Mouse (Mus musculus) stomach, embryonic 16.5 days (tissue): Measurements from ENCODE around the gene Fthl17b. TPM values are rescaled to one million over a fixed set of nuclear protein-coding genes. Genes with fewer than 3 reads are reported as not detected.
A peak's percentile ranks its signal among the peaks of the same experiment; 100 is the strongest.
"Not testable (repeated sequence)": the region's sequence is repeated elsewhere in the genome, so short reads cannot be mapped to it uniquely, and the experiment has no call there.

Source experiments
- ATAC-seq: fragments of 200-750 bp; cut with Nextera tagmentation; 2 replicates; pipeline ENCODE4 v1.8.0; 2017; ENCODE audit warnings: moderate number of reproducible peaks, moderate TSS enrichment; ENCODE audit not compliant: insufficient read depth, low FRiP score
- H3K27ac ChIP-seq: fragments of 300-500 bp; sonication (generic); 2 replicates; pipeline ENCODE4 v1.5.1; 2014; ENCODE audit warnings: low read length
- H3K27me3 ChIP-seq: fragments of 300-500 bp; sonication (generic); 2 replicates; pipeline ENCODE4 v1.6.1; 2014; ENCODE audit warnings: low read length, control low read depth, mixed read lengths; ENCODE audit not compliant: control insufficient read depth, insufficient read depth
- H3K36me3 ChIP-seq: fragments of 300-500 bp; sonication (generic); 2 replicates; pipeline ENCODE4 v1.6.1; 2014; ENCODE audit warnings: low read length; ENCODE audit not compliant: control insufficient read depth, insufficient read depth
- H3K4me1 ChIP-seq: fragments of 300-500 bp; sonication (generic); 2 replicates; pipeline ENCODE4 v1.6.1; 2014; ENCODE audit warnings: low read length, control low read depth, mixed read lengths; ENCODE audit not compliant: control insufficient read depth, insufficient read depth
- H3K4me2 ChIP-seq: fragments of 300-500 bp; sonication (generic); 2 replicates; pipeline ENCODE4 v1.6.1; 2014; ENCODE audit warnings: low read depth, low read length, mixed read lengths
- H3K4me3 ChIP-seq: fragments of 300-500 bp; sonication (generic); replicated peaks from 2 replicates; pipeline ENCODE4 v1.5.1; 2014; ENCODE audit warnings: mild to moderate bottlenecking, low read length
- H3K9ac ChIP-seq: fragments of 300-500 bp; sonication (generic); 2 replicates; pipeline ENCODE4 v1.6.1; 2014; ENCODE audit warnings: low read length
- H3K9me3 ChIP-seq: fragments of 300-500 bp; sonication (generic); replicated peaks from 2 replicates; pipeline ENCODE4 v1.6.1; 2016; ENCODE audit warnings: low read length, control low read depth; ENCODE audit not compliant: control insufficient read depth
- WGBS: fragments of 180-500 bp; shearing (Covaris S2); extraction: QIAGEN DNeasy Blood & Tissue Kit; methylation state at CpG from one replicate; pipeline ENCODE4 v1.1.7; 2014; 5-methylcytosine and 5-hydroxymethylcytosine counted together
- polyA plus RNA-seq: library from polyadenylated mRNA; unstranded; fragments of >200 nt; fragmentation: Nextera tagmentation; extraction: Ambion mirVana; gene quantifications from 2 replicates; pipeline ENCODE4 v1.2.1, GENCODE M21; 2015

Fthl17b gene
- not detected in 2 replicates for polyA plus RNA-seq

DNA sequence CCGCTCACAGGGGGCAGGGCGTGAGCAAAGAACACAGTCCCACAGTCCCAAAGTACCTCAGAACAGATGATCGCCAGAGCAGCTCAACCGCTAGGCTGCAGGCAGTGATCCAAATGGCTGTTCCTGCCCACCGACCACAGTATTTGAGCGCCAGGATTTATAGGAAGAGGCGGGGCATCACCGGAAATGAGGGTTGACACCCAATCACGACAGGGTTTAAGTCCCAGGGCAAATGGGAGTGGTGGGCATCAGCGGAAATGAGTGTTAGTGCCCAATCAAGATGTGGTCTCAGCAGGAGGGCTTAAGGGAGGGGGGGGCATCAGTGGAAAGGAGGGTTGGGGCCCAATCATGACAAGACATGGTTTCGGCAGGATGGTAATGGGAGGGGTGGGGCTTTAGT lies at the start of gene Fthl17b:
TSS of gene Fthl17b (minus strand) at position 101 of the 400 bp plus-strand sequence.
- 96% methylated on average over 3 of the region's 11 CpGs for WGBS
- not testable (repeated sequence) for H3K27me3 ChIP-seq, H3K4me1 ChIP-seq, H3K9me3 ChIP-seq, H3K9ac ChIP-seq, H3K36me3 ChIP-seq, H3K4me2 ChIP-seq, ATAC-seq, H3K27ac ChIP-seq, H3K4me3 ChIP-seq

DNA sequence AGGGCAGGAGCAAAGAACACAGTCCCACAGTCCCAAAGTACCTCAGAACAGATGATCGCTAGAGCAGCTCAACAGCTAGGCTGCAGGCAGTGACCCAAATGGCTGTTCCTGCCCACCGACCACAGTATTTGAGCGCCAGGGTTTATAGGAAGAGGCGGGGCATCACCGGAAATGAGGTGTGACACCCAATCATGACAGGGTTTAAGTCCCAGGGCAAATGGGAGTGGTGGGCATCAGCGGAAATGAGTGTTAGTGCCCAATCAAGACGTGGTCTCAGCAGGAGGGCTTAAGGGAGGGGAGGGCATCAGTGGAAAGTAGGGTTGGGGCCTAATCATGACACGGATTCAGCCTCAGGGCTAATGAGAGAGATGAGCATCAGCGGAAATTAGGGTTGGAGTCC lies 23.9 kb upstream of the Fthl17b start, which contains the start of gene Fthl17d:
TSS of gene Fthl17d (minus strand) at position 101 of the 400 bp plus-strand sequence.
- H3K36me3 ChIP-seq, H3K4me2 ChIP-seq, H3K9ac ChIP-seq, H3K4me1 ChIP-seq, H3K4me3 ChIP-seq, H3K9me3 ChIP-seq, H3K27me3 ChIP-seq, ATAC-seq, H3K27ac ChIP-seq: not testable (repeated sequence)
- no CpG with 5 or more reads among the region's 9 CpGs for WGBS

DNA sequence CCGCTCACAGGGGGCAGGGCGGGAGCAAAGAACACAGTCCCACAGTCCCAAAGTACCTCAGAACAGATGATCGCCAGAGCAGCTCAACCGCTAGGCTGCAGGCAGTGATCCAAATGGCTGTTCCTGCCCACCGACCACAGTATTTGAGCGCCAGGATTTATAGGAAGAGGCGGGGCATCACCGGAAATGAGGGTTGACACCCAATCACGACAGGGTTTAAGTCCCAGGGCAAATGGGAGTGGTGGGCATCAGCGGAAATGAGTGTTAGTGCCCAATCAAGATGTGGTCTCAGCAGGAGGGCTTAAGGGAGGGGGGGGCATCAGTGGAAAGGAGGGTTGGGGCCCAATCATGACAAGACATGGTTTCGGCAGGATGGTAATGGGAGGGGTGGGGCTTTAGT lies 13.7 kb upstream of the Fthl17b start, which contains the start of gene Fthl17c:
TSS of gene Fthl17c (minus strand) at position 101 of the 400 bp plus-strand sequence.
- not testable (repeated sequence) for H3K27me3 ChIP-seq, H3K36me3 ChIP-seq, ATAC-seq, H3K9me3 ChIP-seq, H3K9ac ChIP-seq, H3K4me2 ChIP-seq, H3K27ac ChIP-seq, H3K4me1 ChIP-seq, H3K4me3 ChIP-seq
- WGBS = no CpG with 5 or more reads among the region's 11 CpGs

DNA sequence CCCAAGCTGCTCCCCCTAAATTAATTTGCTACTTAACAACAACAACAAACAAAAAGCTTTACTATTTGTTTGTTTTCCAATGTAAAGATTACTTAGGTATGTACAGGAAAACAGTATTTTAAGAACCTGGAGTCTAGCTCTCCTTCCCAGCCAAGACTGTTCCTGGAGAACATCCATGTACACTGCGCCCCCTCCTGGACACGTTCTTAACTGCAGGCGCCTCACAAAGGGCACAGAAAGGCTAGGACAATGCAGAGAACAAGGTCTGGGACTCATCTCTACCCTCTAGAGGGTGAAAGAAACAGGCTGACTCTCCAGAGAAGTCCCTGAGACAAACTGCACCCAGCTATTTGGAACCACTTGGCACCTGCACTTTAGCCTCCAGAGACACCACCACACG lies 1.8 kb upstream of the Fthl17b start:
- H3K27me3 ChIP-seq, H3K4me3 ChIP-seq, H3K4me2 ChIP-seq, H3K27ac ChIP-seq, H3K4me1 ChIP-seq, ATAC-seq, H3K36me3 ChIP-seq, H3K9ac ChIP-seq, H3K9me3 ChIP-seq: not testable (repeated sequence)
- WGBS = 42% methylated on average over 4 of the region's 4 CpGs

DNA sequence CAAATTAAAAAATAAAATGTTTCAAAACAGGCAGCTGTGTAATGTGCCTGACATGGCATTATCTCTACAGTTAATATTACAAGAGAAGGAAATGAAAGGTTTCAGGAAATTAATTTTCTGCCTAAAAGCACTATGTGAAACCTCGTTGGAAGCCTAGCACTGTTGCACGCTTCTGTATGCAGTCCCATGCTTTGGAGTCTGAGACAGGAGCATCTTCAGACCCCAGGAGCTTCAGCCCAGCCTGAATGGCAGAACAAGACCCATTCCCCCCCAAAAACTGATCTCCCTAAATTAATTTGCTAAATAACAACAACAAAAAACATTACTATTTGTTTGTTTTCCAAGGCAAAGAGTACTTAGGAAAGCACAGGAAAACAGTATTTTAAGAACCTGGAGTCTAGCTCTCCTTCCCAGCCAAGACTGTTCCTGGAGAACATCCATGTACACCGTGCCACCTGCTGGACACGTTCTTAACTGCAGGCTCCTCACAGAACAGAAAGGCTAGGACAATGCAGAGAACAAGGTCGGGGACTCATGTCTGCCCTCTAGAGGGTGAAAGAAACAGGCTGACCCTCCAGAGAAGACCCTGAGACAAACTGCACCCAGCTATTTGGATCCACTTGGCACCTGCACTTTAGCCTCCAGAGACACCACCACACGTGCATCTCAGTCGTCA lies 14.5 kb downstream of the Fthl17b start:
- H3K9ac ChIP-seq, H3K27ac ChIP-seq, H3K9me3 ChIP-seq, H3K4me1 ChIP-seq, H3K27me3 ChIP-seq, H3K4me2 ChIP-seq, H3K36me3 ChIP-seq, H3K4me3 ChIP-seq, ATAC-seq: not testable (repeated sequence)
- 23% methylated on average over 6 of the region's 7 CpGs for WGBS

DNA sequence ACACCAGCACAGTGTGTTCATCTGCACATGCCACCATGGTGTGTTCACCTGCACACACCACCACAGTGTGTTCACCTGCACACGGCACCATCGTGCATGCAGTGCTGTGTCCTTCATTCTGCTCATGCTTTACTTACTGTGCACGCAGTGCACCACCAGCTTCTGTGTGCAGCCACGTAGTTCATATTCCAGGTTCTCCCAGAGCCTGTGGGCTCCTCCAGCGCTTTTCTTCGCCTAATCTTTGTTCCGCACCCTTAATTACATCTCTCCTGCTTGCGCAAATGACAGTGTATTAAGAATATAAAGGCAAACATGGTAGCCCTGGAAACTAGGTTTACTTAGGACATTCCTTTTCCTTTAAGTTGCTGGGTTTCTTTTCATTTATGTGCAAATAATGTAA lies 18.7 kb downstream of the Fthl17b start:
- peak; percentile 78; the same call in 1 of the 2 replicates for ATAC-seq

DNA sequence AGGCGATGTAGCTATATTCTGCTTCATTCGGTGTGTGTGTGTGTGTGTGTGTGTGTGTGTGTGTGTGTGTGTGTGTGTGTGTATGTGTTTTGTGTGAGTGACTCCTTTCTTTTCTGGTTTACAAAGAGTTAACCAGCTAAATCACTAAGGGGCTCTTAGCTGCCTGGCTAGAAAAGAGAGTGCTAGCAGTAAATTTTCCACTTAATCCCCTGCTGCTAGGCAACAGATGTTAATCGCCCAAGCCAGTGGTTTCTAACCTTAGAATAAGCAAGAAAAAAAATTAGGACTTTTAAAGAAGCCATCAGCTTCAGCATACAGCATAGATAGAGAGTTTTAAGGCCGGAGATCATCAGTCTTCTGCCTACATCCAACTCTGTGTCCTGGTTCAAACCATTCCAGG lies 35.5 kb downstream of the Fthl17b start:
- no peaks in the 10 kb centered on the region for H3K27me3 ChIP-seq
- H3K9ac ChIP-seq = no peak overlapping the region
- no peak overlapping the region for H3K4me2 ChIP-seq
- 33% methylated on average over 4 of the region's 4 CpGs for WGBS
- ATAC-seq = no peak
- H3K9me3 ChIP-seq = no peaks in the 10 kb centered on the region
- H3K4me3 ChIP-seq = no peak overlapping the region
- H3K27ac ChIP-seq = no peak overlapping the region
- H3K36me3 ChIP-seq = no peaks in the 10 kb centered on the region
- no peaks in the 10 kb centered on the region for H3K4me1 ChIP-seq

More for the DNA sequence above, 18.7 kb downstream of the Fthl17b start:
- Histone ChIP-seq H3K9ac (no peak overlapping the region), H3K4me2 (no peak overlapping the region), H3K9me3 (no peaks in the 10 kb centered on the region), H3K27me3 (no peaks in the 10 kb centered on the region), H3K4me1 (no peaks in the 10 kb centered on the region), H3K36me3 (no peaks in the 10 kb centered on the region), H3K27ac (no peak overlapping the region), H3K4me3 (no peak overlapping the region)
- 71% methylated on average over 8 of the region's 8 CpGs for WGBS

DNA sequence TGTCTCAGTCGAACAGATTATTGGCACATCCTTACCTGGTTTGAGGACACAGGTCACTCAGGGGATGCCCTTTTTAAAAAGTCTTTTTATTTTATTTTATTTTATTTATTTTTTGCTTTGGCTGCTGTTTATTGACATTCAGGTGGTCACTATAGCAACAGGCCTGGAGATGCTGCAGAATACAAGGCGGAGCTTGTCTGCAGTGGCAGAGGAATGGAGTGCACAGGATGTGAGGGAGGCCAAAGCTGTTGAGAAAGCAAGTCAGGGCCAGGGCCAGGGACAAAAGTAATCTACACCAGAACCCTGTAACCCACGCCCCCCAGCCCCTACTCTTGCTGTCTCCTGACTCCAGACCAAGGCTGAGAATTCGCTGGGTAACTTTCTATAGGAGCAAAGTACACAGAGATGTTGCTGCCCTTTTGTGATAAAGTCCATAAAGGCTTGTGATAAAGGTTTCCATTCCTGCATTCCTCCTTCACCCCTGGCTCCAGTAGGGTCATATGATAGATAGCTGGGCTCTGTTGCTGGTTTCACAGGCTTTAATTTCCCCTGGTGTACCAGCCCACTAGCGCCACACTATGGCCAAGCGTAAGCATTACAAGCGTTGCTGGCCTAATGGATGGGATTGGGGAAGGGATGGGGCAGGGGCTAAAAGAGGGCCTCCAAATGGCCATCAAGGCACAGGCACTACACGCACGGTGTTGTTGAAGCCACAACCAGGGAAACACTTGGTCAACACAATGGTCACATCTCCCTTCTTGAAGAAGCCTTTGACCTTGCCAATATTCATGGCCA lies 40.8 kb downstream of the Fthl17b start:
- Histone ChIP-seq H3K36me3 (no peaks in the 10 kb centered on the region), H3K9ac (no peak overlapping the region), H3K27ac (no peak overlapping the region), H3K9me3 (no peaks in the 10 kb centered on the region), H3K4me1 (no peaks in the 10 kb centered on the region), H3K4me2 (no peak overlapping the region), H3K27me3 (no peaks in the 10 kb centered on the region), H3K4me3 (no peak overlapping the region)
- ATAC-seq = no peak
- 51% methylated on average over 9 of the region's 9 CpGs for whole genome bisulfite sequencing

DNA sequence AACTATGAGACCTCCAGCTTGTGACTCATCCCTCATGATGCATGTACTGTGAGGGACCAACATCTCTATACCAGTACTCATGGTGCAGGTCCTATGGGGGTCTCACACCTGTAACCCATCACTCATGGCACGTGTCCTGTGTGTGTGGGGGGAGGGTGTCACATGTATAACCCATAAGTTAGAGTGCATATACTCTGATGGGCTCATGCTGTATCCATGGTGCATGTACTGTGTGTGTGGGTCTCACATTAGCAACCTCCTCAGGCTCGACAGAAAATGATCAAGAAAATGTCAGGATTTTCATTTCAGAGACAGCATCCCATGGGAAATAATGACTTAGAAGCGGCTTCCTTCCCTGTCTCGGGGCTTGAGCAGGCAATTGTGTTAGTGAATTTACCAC lies 41.7 kb downstream of the Fthl17b start:
- ATAC-seq = no peak
- no peaks in the 10 kb centered on the region for H3K4me1 ChIP-seq
- no peaks in the 10 kb centered on the region for H3K36me3 ChIP-seq
- H3K27me3 ChIP-seq = no peaks in the 10 kb centered on the region
- H3K27ac ChIP-seq = no peak overlapping the region
- no peak overlapping the region for H3K4me2 ChIP-seq
- 68% methylated on average over 4 of the region's 4 CpGs for WGBS
- H3K9me3 ChIP-seq = no peaks in the 10 kb centered on the region
- no peak overlapping the region for H3K9ac ChIP-seq
- H3K4me3 ChIP-seq = no peak overlapping the region
